Mouse (Mus musculus): ENCODE results near the gene 2610507B11Rik.
"Not testable (repeated sequence)": the region's sequence is repeated elsewhere in the genome, so short reads cannot be mapped to it uniquely, and the experiment has no call there.

The 2610507B11Rik gene

GRCm38 (mm10) chr11:78261380-78262352 lies at the start of gene 2610507B11Rik:
2610507B11Rik (plus strand) TSS chr11:78261752.
- DNase-seq: peak; percentile 93 to 96

- no peak for DNase-seq
Measured at GRCm38 (mm10) chr11:78213086-78213817, 48.3 kb upstream of the 2610507B11Rik start.

GRCm38 (mm10) chr11:78215709-78216317 lies 45.7 kb upstream of the 2610507B11Rik start:
- peak in 1 of 2 experiments; percentile 14 for DNase-seq

- DNase-seq: no peak
Measured at GRCm38 (mm10) chr11:78223586-78223985, 38.0 kb upstream of the 2610507B11Rik start.

- no peak for DNase-seq
Measured at GRCm38 (mm10) chr11:78231518-78231917, 30.0 kb upstream of the 2610507B11Rik start.

- peak in 1 of 2 experiments; percentile 15 for DNase-seq
Measured at GRCm38 (mm10) chr11:78240193-78240857, 21.2 kb upstream of the 2610507B11Rik start.

- DNase-seq: no peak
Measured at GRCm38 (mm10) chr11:78245261-78245626, 16.3 kb upstream of the 2610507B11Rik start.

GRCm38 (mm10) chr11:78245627-78246317 lies 15.8 kb upstream of the 2610507B11Rik start, which contains the start of the genes Sdf2 and Supt6:
Sdf2 (plus strand) TSS chr11:78245746.
Supt6 (minus strand) TSS chr11:78245987.
- DNase-seq: peak; percentile 83 to 88

- DNase-seq: no peak
Measured at GRCm38 (mm10) chr11:78246318-78247011, 15.1 kb upstream of the 2610507B11Rik start.

- DNase-seq: no peak
Measured at GRCm38 (mm10) chr11:78247012-78247348, 14.6 kb upstream of the 2610507B11Rik start.

GRCm38 (mm10) chr11:78247727-78248140 lies 13.8 kb upstream of the 2610507B11Rik start:
- no peak for DNase-seq

- no peak for DNase-seq
Measured at GRCm38 (mm10) chr11:78256618-78257017, 4.9 kb upstream of the 2610507B11Rik start.

GRCm38 (mm10) chr11:78260489-78261258 lies 878 bp upstream of the 2610507B11Rik start:
- no peak for DNase-seq

- DNase-seq: peak; percentile 50 to 55
Measured at GRCm38 (mm10) chr11:78262550-78262949, 998 bp downstream of the 2610507B11Rik start.

GRCm38 (mm10) chr11:78265571-78265970 lies 4.0 kb downstream of the 2610507B11Rik start:
- DNase-seq: no peak

GRCm38 (mm10) chr11:78271986-78272385 lies 10.4 kb downstream of the 2610507B11Rik start:
- DNase-seq: no peak

- DNase-seq: no peak
Measured at GRCm38 (mm10) chr11:78275596-78275995, 14.0 kb downstream of the 2610507B11Rik start.

- DNase-seq: not testable (repeated sequence)
Measured at GRCm38 (mm10) chr11:78276169-78276568, 14.6 kb downstream of the 2610507B11Rik start.

- DNase-seq: no peak
Measured at GRCm38 (mm10) chr11:78278853-78279252, 17.3 kb downstream of the 2610507B11Rik start.

- no peak for DNase-seq
Measured at GRCm38 (mm10) chr11:78279586-78279985, 18.0 kb downstream of the 2610507B11Rik start.
